Mouse (Mus musculus): ENCODE data around the gene Rbpj.

DNA sequence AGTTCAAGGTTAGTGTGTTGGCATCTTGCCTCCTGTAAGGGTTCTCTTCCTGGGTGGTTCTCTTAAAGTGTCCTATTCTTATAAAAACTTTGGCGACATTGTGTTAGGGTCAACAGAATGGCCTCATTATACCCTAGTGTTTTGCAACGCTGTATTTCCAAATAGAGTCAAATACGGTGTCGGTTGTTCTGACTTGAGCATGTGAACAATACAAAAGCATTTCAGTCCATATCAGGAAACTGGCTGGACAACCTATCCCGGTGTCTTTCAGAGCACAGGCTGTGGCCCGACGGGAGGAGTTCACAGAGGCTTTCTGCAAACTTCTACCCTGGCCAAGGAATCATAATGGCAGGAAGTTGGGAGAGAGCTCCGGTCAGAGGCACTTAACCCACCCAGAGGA is 226.1 kb downstream of the Rbpj start:
- TF ChIP-seq ZC3H11A (IDR thresholded peaks at IDR 0.05; ENCODE audit: low read depth, low read length), result no peak
- TF ChIP-seq ZNF384 (IDR thresholded peaks at IDR 0.05; ENCODE audit: low read depth, low read length), result no peak
- TF ChIP-seq POLR2A (IDR thresholded peaks at IDR 0.05; ENCODE audit: low read depth, low read length), result no peak
- TF ChIP-seq CTCF (conservative IDR thresholded peaks at IDR 0.05 in 1 of 2, IDR thresholded peaks at IDR 0.05 in 1 of 2; ENCODE audit: low read depth in 2 of 2, low read length in 2 of 2), result no peak
- TF ChIP-seq CHD2 (IDR thresholded peaks at IDR 0.05; ENCODE audit: low read length), result no peak
- no peak for TF ChIP-seq USF1 (IDR thresholded peaks at IDR 0.05; ENCODE audit: low read depth, low read length)
- TF ChIP-seq RCOR1 (conservative IDR thresholded peaks at IDR 0.05; ENCODE audit: low read depth, low read length), result no peak
- TF ChIP-seq E2F4 (IDR thresholded peaks at IDR 0.05; ENCODE audit: insufficient replicate concordance, low read depth, low read length), result no peak
- TF ChIP-seq SIN3A (IDR thresholded peaks at IDR 0.05; ENCODE audit: low read length), result no peak
